Mouse (Mus musculus) cerebellum, postnatal 25 days (tissue): ENCODE results near the gene Ptprn2.

Source experiments
- DNase-seq, 2 experiments: peaks; one replicate each; pipeline ENCODE4 v3.0.0; 2021; ENCODE audit warnings: mixed read lengths in 2 of 2

Ptprn2 gene

DNA sequence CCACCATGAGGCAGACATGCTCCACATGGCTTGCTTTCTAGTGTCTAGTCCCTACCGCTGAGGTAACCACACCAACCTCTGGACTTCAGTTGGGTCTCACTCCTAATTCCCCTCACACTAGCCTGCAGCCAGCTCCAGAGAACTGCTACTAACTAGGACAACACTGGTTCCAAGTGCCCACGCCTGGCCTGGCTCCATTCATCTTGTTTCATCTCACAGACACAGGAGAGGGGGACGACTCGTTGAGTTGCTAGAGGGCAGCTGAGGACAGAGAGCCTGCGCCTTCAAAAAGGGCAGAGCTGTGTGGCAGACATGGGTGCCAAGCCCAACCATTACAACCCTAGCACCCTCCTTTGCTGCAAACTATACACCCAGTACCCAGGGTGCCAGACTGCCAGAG is 593.4 kb downstream of the Ptprn2 start:
- DNase-seq: no peak

DNA sequence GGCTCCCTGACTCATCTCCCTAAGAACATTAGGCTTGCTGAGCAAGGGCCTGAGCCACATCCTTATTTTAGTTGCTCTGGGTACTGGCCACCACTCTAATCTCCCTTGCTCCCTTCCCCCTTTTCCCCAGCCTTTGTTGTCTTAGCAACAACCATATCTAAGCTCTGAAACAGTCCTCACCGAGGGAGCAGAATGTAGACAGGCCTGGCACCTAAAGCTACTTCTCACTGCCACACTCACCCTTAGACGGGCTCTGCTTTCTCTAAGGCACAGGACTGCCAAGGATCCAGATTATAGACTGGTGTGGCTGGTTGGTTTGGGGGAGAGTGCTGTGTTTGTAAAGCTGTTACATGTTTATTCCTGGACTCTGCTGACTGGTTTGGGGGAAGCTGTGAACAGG is 594.2 kb downstream of the Ptprn2 start:
- no peak for DNase-seq

DNA sequence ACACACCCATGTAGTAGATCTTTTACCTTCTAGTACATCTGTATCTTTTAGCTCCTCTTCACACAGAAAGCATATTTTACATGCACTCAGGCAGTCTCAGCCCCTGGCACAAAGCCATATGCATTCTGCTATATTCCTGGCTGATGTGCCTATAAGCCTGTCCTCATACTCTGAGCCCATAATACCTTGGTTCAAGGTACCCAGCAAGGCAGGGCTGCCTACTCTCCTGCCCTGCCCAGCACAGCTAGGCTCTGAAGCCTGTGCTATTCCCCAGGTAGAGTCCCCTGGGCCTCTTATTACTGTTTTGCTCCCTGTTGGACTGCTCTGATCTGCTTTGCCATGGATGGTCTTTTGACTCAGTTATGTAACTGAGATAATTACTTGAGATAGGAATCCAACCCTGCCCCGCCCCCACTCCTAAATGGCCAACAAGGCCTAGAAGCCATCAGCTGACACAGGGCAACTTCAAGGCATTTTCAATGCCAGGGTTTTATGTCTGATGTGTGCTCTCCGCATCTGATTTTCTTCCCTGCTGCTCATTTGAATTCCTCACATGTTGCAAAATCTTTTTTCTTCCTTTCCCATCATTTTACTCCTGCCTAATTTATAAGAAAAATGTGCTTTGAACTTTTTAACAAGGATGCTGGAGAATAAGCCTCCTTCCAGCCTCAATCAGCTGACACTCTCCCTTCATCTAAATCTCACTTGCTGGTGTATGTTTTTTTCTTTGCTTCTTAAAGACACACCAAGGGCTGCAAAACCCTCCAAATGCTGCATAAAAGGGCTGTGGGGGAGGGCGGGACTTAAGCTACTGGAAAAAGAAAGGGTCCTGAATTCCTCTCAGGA is 598.6 kb downstream of the Ptprn2 start:
- peak in 1 of 2 experiments; percentile 52 for DNase-seq

DNA sequence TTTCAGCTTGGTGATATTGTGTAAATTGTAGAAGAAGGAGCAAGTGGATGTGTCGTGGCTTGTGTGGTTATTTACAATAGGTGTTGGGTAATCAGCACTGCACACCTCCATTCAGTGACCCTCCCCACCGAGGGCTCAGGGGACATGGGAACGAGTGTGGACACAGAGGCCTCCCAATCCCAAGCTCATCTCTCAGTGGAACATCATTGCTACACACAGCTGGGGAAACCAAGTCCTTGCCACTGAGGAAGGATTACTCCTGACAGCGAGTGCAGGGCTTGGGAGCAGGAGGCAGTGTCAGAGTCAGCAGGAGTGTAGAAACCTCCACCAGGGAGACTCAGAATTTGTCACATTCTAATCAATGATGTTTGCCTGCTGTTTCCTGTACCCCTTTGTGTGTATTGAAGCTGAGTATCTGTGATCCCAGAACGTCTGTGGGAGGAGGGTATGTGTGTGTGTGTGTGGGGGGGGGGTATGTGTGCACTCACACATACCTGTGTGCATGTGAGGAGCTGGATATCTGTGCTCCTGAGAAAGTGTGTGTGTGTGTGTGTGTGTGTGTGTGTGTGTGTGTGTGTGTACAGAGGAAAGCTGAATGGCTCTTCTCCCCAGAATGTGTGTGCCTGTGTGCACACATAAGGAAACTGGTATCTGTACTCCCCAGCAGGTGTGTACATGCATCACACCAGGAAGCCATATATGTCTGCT is 599.3 kb downstream of the Ptprn2 start:
- DNase-seq: no peak

DNA sequence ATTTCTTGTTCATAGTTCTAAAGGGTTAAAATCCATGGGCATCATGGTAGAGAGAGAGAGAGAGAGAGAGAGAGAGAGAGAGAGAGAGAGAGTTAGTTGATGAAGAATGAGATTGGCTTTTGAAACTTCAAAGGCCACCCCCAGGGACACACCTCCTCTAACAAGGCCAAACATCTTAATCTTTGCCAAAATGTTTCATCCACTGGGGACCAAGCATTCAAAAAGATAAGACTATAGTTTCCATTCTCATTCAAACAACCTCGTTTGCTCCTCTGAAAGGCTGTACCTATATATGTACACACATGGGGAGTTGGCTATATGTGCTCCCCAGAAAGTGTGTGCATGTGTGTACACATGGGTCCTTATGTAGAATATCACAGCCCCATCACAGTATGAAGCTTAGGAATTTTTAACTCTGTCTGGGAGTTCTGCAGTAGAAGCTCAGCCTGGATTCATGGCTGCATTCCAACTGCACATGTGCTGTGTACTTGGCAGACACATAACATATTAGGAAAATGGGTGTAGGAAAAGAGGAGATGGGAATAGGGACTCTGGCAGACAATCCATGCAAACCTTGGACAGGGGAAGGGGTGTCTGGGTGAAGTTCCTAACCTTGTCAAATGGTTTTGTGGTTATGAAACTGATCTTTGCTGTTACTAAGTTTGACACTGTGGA is 600.3 kb downstream of the Ptprn2 start:
- DNase-seq: peak; percentile 64 to 77

DNA sequence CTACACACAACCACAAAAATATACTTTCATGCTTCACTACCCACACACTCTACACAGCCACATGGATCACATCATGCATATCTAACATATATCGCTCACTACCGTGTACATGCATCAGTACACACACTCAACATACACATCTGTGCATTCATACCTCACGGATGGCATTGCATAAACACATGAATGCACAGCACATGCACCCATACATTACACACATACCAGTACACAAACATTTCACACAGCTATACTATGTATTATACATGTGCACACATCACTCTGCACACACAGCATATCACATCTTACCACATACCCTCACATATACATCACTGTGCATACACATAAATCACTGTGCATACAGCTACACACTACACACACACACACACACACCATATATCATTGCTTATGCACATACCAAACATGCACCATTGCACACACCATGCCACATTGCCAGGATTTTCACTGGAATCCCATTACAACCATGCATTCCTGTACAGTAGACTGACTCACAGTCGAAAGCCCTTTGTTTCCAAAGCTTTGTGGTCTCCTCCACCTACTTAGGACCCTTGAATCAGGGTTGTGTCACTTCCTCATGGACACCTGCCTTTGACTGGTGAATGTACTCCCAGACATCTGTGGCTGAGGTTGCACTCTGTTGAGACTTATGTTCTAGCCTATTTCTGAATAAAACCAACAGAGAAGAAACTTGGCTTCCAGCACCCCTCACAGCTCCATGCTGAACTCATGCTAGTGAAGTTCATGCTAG is 607.0 kb downstream of the Ptprn2 start:
- no peak for DNase-seq

DNA sequence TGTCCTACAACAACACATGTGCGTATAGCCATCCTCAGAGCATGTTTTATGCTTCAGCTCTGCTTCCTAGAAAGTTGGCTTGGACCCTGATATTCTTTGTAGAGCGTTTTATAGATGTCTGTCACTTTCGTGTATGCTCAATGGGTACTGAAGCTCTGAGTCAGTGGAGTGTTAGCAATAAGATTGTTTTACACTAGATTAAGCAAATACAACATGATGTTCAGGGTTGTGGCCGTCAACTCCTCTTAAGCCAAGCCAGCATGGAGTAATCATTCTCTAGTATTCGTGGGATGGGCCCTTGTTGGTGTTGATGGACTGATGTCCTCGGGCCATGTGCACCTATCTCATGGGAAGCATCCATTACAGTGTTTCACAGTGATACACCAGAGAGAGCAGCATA is 610.4 kb downstream of the Ptprn2 start:
- DNase-seq: no peak

DNA sequence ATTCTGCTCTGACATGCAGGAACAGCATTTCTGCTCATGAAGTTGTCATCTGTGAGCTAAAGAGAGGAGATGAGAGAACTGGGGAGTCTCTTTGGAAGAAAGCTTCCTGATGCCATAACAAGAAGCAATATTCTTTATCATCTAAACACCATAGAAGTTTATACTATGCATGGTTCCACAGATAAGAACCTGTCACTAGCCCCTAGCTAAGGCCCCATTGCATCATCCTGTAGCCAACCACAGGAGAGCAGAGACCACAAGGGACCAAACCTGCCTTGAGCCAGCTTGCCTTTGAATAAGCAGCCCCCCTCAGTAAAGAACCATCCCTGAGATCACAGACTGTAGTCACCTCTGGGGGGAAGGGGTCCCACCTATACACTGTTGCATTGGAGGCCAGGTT is 612.8 kb downstream of the Ptprn2 start:
- DNase-seq: no peak

DNA sequence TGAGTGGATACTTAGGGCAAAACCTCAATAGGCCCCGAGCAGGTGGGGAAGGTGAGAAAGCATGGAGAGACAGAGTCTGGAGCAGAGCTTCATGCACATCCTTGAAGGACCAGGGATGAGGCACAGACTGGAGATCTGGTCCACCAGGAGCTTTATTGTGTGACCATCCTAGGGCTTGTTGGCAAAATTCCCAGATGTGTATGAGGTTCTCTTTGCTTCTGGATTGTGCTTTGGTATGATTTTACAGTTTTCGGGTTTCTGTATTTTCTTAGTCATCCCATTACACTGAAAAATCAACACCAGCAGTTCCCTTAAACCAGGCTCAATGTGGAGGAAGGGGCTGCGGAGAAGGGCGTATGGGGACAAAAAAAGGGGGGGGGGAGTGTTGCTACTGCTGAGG is 621.2 kb downstream of the Ptprn2 start:
- DNase-seq: no peak

DNA sequence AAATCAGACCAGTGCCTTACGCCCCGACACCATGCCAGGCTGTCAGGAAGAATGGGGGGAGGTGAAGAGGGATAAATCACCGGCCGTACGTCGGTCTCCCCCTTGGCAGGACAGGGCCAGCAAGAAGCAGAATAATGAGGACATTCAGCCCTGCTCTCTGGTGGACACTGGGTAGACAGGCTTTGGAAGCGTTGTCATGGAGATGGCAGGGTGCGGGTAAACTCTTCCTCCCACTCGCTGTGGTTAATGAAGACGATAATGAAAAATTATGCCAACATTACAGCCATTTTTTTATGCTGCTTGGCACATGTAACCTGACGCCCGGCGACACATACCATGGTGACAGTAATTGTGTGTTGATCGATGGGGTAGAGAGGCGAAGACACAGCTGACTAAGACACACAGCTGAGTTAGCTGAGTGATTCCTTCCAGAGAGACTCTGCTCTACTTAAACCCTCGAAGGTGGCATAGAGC is 621.7 kb downstream of the Ptprn2 start:
- peak; percentile 20 to 40 for DNase-seq

DNA sequence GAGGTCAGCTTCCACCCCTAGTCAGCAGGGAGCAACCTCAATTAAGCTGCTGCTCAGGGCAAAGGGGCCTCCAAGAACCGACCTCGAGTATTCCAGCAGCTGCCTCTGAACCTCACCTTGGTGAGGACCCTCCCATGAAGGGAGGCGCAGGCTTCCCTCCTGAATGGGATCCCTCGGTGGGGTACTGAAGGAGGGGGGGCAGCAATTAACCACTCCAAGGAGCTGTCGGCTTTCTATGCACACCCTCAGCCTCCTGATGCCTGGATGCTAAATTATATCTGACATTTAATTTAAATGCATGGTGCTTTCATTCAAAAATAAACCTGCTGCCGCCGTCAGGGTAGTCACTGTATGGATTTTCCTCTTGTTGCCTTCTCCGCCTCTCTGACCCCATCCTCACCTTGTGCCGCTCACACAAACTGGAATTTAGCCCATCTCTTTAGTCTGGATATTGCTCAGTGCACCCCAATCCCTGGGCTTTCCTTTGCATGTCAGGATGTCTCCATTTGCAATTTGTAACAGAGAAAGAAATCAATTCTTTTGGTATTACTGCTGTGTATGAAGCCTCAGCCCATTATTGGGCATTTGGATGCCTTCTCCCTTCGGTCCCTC is 629.8 kb downstream of the Ptprn2 start:
- DNase-seq: no peak

DNA sequence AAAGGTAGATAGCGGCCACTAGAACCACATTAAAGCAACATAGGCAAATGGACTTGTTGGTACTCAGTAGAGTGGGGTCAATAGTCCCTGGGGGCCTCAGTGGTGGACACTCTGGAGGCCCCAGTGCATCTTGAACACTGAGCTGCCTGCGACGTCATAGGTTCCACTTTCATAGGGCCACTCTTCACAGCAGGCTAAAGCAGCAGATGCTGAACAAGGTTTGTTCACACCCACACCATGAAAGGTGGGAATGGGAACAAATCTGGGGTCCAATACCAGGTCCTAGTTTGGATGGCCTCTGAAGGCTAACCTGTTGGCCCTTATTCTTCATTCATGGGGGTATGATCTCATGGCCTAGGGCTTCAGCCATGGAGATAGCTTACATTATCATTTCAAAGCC is 641.6 kb downstream of the Ptprn2 start:
- no peak for DNase-seq

DNA sequence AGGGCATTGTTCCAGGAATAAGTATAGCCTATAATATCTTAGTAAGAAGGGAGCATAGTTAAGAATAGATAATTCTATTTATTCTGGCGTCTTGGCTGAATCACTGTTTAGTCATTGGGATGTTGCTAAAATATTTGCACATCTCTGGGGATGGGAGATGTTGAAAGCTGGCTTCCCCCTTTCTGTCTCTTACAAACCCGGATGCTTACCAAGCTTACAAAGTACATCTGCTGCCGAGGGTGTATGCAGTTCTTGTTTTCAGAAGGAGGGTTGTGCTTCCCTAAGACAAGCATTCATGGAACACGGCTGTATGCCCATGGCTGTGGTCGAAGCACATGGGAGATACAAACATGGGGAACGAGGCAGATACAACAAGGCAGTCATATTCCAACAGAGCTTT is 642.0 kb downstream of the Ptprn2 start:
- no peak for DNase-seq

DNA sequence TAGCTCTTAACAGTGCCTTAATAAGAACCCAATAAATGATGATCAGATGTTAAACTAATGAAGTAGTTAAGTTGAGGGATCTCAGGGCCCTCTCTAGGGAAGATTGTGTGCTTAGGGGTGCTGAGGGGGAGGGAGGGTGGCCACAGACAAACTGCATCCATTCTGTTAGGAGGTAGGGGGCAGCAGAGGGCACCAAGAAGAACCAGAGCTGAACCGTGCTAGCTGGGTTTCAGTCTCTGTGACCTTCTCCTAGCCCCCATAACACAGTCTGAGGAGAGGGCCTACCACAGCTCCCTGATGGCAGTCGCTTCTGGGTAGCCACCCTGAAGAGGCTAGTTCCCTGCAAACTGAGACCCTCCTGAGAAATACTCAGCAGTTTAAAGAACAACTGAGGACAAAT is 646.6 kb downstream of the Ptprn2 start:
- DNase-seq: peak in 1 of 2 experiments; percentile 53

DNA sequence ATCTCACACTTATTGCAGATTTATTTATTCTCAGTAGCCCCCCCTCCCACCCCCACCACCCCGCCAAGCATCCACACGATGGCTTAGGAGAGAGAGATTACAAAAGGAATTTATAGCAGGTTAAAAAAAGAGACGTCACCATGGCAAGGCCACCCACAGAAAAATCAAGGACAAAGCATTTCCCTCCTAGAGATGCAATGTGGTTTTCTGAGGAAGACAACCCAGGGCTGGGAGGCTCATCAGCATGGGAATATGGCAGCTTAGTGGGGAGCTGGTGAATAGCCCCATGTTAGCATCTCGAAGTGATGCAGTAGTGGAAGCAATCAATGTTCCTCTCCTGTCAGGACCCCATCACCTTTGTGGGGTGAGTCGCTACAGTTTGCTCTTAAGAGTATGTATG is 649.7 kb downstream of the Ptprn2 start:
- no peak for DNase-seq

DNA sequence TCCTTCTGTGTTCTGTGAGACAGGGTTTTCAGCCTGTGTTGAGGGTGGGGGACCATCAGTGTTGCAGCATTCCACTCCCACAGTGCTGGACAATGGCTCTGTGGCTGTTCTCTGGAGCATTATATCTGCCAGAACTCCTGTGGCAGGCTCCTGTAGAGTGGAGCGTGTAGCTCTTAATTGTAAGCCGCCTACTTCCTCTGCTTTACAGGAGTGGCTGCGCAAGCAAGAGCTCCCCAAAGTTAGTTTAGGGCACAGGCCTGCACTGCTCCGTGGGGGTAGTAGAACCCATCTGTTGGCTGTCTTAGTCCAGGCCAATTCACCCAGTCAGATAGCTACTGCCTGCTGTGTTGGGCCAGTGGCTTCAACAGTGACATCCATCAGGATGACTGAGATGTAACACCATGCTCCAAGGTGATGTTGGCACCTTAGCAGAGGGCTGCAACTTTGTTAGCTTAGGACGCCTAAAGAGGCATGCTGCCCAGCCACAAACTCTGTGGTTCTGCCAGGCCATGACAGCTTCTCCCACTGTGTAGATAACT is 651.0 kb downstream of the Ptprn2 start:
- DNase-seq: peak; percentile 30 to 41

DNA sequence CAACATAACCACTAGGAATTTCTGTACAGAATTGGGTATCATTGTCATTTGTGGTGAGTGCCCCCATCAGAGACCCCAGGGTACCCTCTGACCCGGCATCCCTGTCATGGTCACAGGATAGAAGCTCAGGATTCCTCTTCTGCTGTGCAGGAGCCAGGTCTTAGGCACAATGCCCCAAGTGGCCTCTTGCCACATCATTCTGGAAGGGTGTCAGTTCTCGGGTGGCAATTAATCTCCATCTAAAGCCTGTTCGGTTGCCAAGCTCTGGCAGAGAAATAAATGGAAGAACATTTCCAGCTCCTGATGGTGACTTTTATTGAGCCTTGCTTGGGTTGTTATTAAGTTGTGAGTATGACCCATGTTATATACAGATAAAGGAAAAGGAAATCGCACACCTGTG is 655.4 kb downstream of the Ptprn2 start:
- peak; percentile 60 to 77 for DNase-seq

DNA sequence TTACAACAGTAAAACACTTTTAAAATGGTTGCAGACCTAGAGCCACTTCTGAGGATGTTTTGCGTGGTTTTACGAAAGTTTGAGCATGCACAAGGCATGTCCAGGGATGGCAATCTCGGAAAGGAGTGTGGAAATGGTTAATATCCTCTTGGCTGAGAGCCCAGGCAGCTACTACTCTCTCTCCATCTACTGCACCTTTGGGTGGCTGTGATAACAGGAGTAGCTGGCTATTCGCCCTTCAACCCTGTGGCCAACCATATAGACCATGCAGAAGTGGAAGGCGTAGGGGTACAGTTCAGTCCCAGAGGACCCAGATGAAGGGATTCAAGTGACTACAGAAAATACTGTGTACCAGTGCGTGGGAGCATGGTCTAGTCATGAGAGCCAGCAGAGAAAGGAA is 655.9 kb downstream of the Ptprn2 start:
- no peak for DNase-seq

DNA sequence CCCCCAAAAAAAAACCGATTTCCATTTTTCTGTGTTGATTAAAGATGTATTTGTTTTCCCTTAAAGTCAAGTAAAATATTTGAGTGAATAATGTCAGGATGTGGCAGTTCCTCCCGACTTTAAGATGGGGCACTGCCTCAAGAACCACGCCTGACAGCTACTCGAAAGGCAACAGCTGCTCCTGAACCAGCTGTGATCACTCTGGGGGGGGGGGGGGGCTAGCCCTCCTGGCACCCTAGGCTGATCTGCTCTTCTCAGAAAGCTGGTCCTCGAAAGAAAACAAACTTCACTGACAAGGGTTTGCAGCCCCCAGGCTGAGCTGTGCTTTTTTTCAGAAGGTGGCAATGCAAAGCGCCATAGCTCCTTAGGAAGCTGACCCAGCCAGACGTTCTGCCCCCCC is 663.7 kb downstream of the Ptprn2 start:
- DNase-seq: no peak

DNA sequence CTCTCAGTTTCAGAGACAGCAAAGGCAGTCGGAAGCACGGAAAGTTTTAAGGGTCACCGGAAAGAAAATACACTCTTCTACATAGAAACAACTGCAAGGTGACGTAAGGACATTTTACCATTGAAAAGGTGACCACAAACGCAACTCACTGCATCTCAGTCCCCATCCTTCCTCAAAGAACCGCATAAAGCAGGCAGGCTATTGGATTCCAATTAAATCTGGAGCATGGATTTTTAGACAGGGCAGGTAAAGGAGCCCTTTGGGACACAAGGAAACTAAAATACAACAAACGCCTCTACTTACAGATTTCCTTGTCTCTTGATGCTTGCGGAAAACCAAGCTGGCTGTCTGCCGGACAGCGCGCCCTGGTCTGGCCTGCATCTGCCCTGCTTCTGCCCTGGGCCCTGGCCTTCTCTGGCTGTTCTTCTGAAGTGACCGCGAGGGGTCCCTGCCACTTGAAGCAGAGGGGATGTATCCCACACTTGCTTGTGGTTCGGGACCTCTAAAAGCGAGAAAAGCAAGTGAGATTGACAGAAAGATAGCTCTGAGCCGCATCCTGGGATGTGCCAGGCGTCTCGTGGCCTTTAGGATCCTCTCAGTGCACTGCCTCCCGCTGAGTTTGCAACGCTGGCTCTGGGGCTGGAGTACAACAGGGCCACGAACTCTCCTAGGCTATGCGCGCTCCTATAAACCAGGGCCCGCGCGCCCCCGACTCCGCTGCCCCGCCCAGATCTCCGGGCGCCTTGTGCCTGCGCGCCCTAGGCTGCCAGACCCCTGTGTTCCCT is 665.3 kb downstream of the Ptprn2 start:
- DNase-seq: no peak

DNA sequence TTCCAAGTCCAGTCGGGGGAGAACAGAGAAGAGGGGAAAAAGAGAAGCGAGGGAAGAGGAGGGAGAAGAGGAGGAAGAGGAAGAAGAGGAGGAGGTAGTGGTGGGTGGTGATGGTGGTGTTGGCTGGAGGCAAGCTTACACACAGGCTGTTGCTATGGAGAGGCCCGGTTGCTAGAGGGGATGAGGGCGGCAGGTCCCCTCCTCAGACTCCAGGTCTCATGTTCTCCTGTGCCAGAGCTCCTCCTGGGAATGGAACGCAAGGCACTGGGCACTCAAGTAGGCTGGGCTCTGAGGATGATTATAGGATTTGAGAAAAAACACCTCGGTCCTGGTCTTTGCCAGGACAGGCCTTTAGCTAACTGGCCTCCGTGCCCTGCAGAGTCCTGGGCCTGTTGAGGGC is 666.1 kb downstream of the Ptprn2 start:
- no peak for DNase-seq
